In genomic region chr10:120164931-120165792, GRCm38 (mm10) we compare ENCODE assay signal across 19 mouse cellular contexts. TPM values are rescaled to one million over a fixed set of nuclear protein-coding genes. Genes with fewer than 3 reads are reported as not detected.
DNase-seq lines count a peak whose midpoint lies in the region; TF ChIP-seq lines count a peak whose summit lies in the region.
"Had no signal": no experiment of that assay in that cellular context is flagged by ENCODE, and none has a peak within 500 bp of the region (broad histone marks: within the 10 kb centered on the region; RNA-seq: fewer than 3 reads in every experiment).

No protein-coding gene starts in this region.

- no peak for TF ChIP-seq POLR2A in CH12.LX (IDR thresholded peaks at IDR 0.05; ENCODE audit: low read depth, low read length)
- TF ChIP-seq POLR2A in ES-Bruce4 (IDR thresholded peaks at IDR 0.05; ENCODE audit: insufficient read depth, low read length) = no peak

- intact Hi-C loops in left cerebral cortex, postnatal 36 days (cut with DNase I) = no loop called here
- intact Hi-C loops in left cerebral cortex, adult 2 months (cut with DNase I) = no loop called here

- peaks cover 2 to 4% of the 10 kb centered on the region in 2 experiments for H3K36me3 ChIP-seq in CH12.LX (replicated peaks in 1 of 2; ENCODE audit: control insufficient read depth in 1 of 2, insufficient read depth in 1 of 2, low read length in 1 of 2)
- peaks cover 9% of the 10 kb centered on the region for H3K36me3 ChIP-seq in ES-Bruce4 (ENCODE audit: control insufficient read depth, insufficient read depth, low read length, poor library complexity, severe bottlenecking)
- H3K36me3 ChIP-seq: forebrain, embryonic 15.5 days; heart, embryonic 12.5 days; midbrain, embryonic 15.5 days; neural tube, embryonic 15.5 days had no signal

- H3K27ac ChIP-seq in left cerebral cortex, adult 2 months = no peak overlapping the region
- H3K27ac ChIP-seq in CH12.LX (ENCODE audit: insufficient read depth, low read depth) (peak overlapping the region; percentile 84), ES-Bruce4 (ENCODE audit: insufficient read depth, low read length) (peak overlapping the region; percentile 69)
- H3K27ac ChIP-seq: forebrain, embryonic 15.5 days; hindbrain, embryonic 14.5 days; midbrain, embryonic 15.5 days; neural tube, embryonic 15.5 days had no signal

- dilution Hi-C loops in CH12.LX (cut with MboI; ENCODE audit: extremely low pct_ligation_motif_present, extremely low pct_unique_long_range_greater_than_20kb, low sequenced_read_pairs) = no loop called here

- no peaks in the 10 kb centered on the region for H3K9me3 ChIP-seq in CH12.LX (replicated peaks; ENCODE audit: low read length)
- H3K9me3 ChIP-seq in ES-Bruce4 (replicated peaks; ENCODE audit: control insufficient read depth, insufficient read depth, low read length, poor library complexity, severe bottlenecking) = no peaks in the 10 kb centered on the region
- H3K9me3 ChIP-seq: forebrain, embryonic 15.5 days; heart, embryonic 12.5 days; midbrain, embryonic 15.5 days; neural tube, embryonic 15.5 days had no signal

- peaks cover 4 to 38% of the 10 kb centered on the region in 2 experiments for H3K4me1 ChIP-seq in CH12.LX (ENCODE audit: control insufficient read depth in 1 of 2, insufficient read depth in 2 of 2)
- H3K4me1 ChIP-seq in ES-Bruce4 (ENCODE audit: control insufficient read depth, insufficient read depth, low read length) = peaks cover 4% of the 10 kb centered on the region
- H3K4me1 ChIP-seq: forebrain, embryonic 15.5 days; midbrain, embryonic 15.5 days; neural tube, embryonic 15.5 days had no signal

- in situ Hi-C loops in CH12.LX (cut with MboI; ENCODE audit: low pct_ligation_motif_present, low pct_unique_long_range_greater_than_20kb, low sequenced_read_pairs) = no loop called here

- no peak for TF ChIP-seq RAD21 in CH12.LX (IDR thresholded peaks at IDR 0.05; ENCODE audit: low read depth, low read length)

- H3K27me3 ChIP-seq in CH12.LX (replicated peaks) (no peaks in the 10 kb centered on the region), ES-Bruce4 (ENCODE audit: control insufficient read depth, insufficient read depth, low read length, poor library complexity, severe bottlenecking) (no peaks in the 10 kb centered on the region)
- H3K27me3 ChIP-seq: forebrain, embryonic 15.5 days; heart, embryonic 12.5 days; midbrain, embryonic 15.5 days; neural tube, embryonic 15.5 days had no signal

- no peak for TF ChIP-seq CTCF in left cerebral cortex, adult 2 months (IDR thresholded peaks at IDR 0.05)
- TF ChIP-seq CTCF in CH12.LX (conservative IDR thresholded peaks at IDR 0.05 in 1 of 2, IDR thresholded peaks at IDR 0.05 in 1 of 2; ENCODE audit: low read depth in 2 of 2, low read length in 2 of 2) (no peak), ES-Bruce4 (IDR thresholded peaks at IDR 0.05; ENCODE audit: low read depth, low read length) (no peak)

- no peak overlapping the region for H3K4me3 ChIP-seq in left cerebral cortex, adult 2 months
- H3K4me3 ChIP-seq in CH12.LX (replicated peaks in 1 of 3; ENCODE audit: low read depth in 2 of 3, low read length in 2 of 3, poor library complexity in 1 of 3) (peak overlapping the region; percentile 47 to 60 (median 52)), ES-Bruce4 (ENCODE audit: low read depth, low read length) (no peak overlapping the region)
- H3K4me3 ChIP-seq: forebrain, embryonic 15.5 days; heart, embryonic 12.5 days; midbrain, embryonic 15.5 days; myocyte; neural tube, embryonic 15.5 days had no signal

- no peaks in the 10 kb centered on the region for H3K79me2 ChIP-seq in CH12.LX (replicated peaks; ENCODE audit: control insufficient read depth, extremely low read depth, insufficient read depth, poor library complexity, severe bottlenecking)

- peak overlapping the region; percentile 74 for H3K4me2 ChIP-seq in CH12.LX (ENCODE audit: insufficient read depth, low read depth, poor library complexity, severe bottlenecking)
- H3K4me2 ChIP-seq: forebrain, embryonic 15.5 days; heart, embryonic 12.5 days; hindbrain, embryonic 14.5 days; midbrain, embryonic 15.5 days; neural tube, embryonic 15.5 days had no signal

- TF ChIP-seq EP300 in CH12.LX (IDR thresholded peaks at IDR 0.05; ENCODE audit: low read length) = no peak
- TF ChIP-seq EP300 in ES-Bruce4 (IDR thresholded peaks at IDR 0.05; ENCODE audit: insufficient read depth, low read depth, low read length) = no peak

- peak; percentile 8 to 12 for DNase-seq in left cerebral cortex, postnatal 36 days (ENCODE audit: low spot score in 2 of 2)
- DNase-seq in left cerebral cortex, adult 2 months (ENCODE audit: extremely low spot score in 1 of 2, low spot score in 2 of 2) = no peak
- DNase-seq in CH12.LX (ENCODE audit: extremely low read depth) = peak; percentile 21
- peak; percentile 56 for DNase-seq in fat pad, adult 2 months (ENCODE audit: extremely low read depth, low read depth, low spot score)
- DNase-seq in thymus, postnatal 25 days = no peak
- no peak for DNase-seq in kidney, postnatal 4 days
- DNase-seq: cerebellum, adult 8-10 months; kidney, adult 9 months; layer of hippocampus, adult 9-11 months; spleen, adult 18-20 months; thymus, adult 18-20 months had no signal

- H3K9ac ChIP-seq in CH12.LX (ENCODE audit: insufficient read depth, low read depth) = peak overlapping the region; percentile 27; the same call in 1 of the 2 replicates
- peak overlapping the region; percentile 85 for H3K9ac ChIP-seq in ES-Bruce4 (ENCODE audit: low read depth, poor library complexity, severe bottlenecking)
- H3K9ac ChIP-seq: forebrain, embryonic 15.5 days; heart, embryonic 12.5 days; hindbrain, embryonic 14.5 days; midbrain, embryonic 15.5 days; neural tube, embryonic 15.5 days had no signal

TF ChIP-seq in CH12.LX, 34 proteins besides CTCF, POLR2A, EP300 and RAD21:
- TF ChIP-seq USF1 (IDR thresholded peaks at IDR 0.05; ENCODE audit: low read depth, low read length) (no peak), MYC (IDR thresholded peaks at IDR 0.05; ENCODE audit: low read depth, low read length) (no peak), CHD2 (IDR thresholded peaks at IDR 0.05; ENCODE audit: low read length) (peak; percentile 54; the same call in 1 of the 2 replicates)

RNA-seq across cellular contexts. Expression of gene Tmbim4, which starts 36.2 kb away (rescaled TPM):
- total RNA-seq in left cerebral cortex, postnatal 36 days (2021) = 10 to 100 TPM; 63.4 to 66.4 TPM
- total RNA-seq in left cerebral cortex, adult 2 months (2021) = 10 to 100 TPM; 58.7 to 68.8 TPM
- 83.6 and 97.8 TPM in 2 replicates for total RNA-seq in CH12.LX (2012; rRNA removed)
- 112 and 121 TPM in 2 replicates for total RNA-seq in CH12.LX (2014; rRNA removed)
- polyA plus RNA-seq in CH12.LX (2012; ENCODE audit: insufficient read length, low read depth) = 104 and 113 TPM in 2 replicates
- 52.1 and 56.3 TPM in 2 replicates for polyA plus RNA-seq in ES-Bruce4 (2011; ENCODE audit: insufficient read depth, insufficient read length, low read depth, missing spikeins)

RNA-seq across cellular contexts. Expression of gene Irak3, which starts 36.8 kb away (rescaled TPM):
- total RNA-seq in left cerebral cortex, postnatal 36 days (2021) = under 1 TPM; 0.41 to 0.42 TPM
- total RNA-seq in left cerebral cortex, adult 2 months (2021) = under 1 TPM; 0.61 to 0.72 TPM
- total RNA-seq in CH12.LX (2012; rRNA removed) (2.1 and 3.1 TPM in 2 replicates), CH12.LX (2014; rRNA removed) (0.50 TPM in 2 replicates)
- polyA plus RNA-seq in CH12.LX (2012; ENCODE audit: insufficient read length, low read depth) (0.65 and 1.1 TPM in 2 replicates), ES-Bruce4 (2011; ENCODE audit: insufficient read depth, insufficient read length, low read depth, missing spikeins) (10.3 and 12.1 TPM in 2 replicates)
- total RNA-seq: MEL had no signal

RNA-seq across cellular contexts. Expression of gene Helb, which starts 52.4 kb away (rescaled TPM):
- 1 to 10 TPM; 3.7 to 4.7 TPM for total RNA-seq in left cerebral cortex, postnatal 36 days (2021)
- 1 to 10 TPM; 3.7 to 3.9 TPM for total RNA-seq in left cerebral cortex, adult 2 months (2021)
- total RNA-seq in CH12.LX (2012; rRNA removed) = 15.6 and 16.0 TPM in 2 replicates
- 21.8 and 22.0 TPM in 2 replicates for total RNA-seq in CH12.LX (2014; rRNA removed)
- 15.5 and 16.4 TPM in 2 replicates for polyA plus RNA-seq in CH12.LX (2012; ENCODE audit: insufficient read length, low read depth)
- 30.4 and 30.9 TPM in 2 replicates for polyA plus RNA-seq in ES-Bruce4 (2011; ENCODE audit: insufficient read depth, insufficient read length, low read depth, missing spikeins)

Comparison
In these comparisons a context has a peak if more than half of its experiments do, and no peak if none do; other contexts are left out.
1. DNase-seq: peak in left cerebral cortex, postnatal 36 days (2 of 2), CH12.LX (single experiment) and fat pad, adult 2 months (single experiment); none in left cerebral cortex, adult 2 months (0 of 2), thymus, postnatal 25 days (single experiment) and kidney, postnatal 4 days (0 of 2).
2. H3K4me3 ChIP-seq: peak in CH12.LX (3 of 3); none in left cerebral cortex, adult 2 months (single experiment) and ES-Bruce4 (single experiment).